Mouse (Mus musculus): Measurements from ENCODE around the gene Zfp952.
"Not testable (repeated sequence)": the region's sequence is repeated elsewhere in the genome, so short reads cannot be mapped to it uniquely, and the experiment has no call there.

Zfp952 gene

DNA sequence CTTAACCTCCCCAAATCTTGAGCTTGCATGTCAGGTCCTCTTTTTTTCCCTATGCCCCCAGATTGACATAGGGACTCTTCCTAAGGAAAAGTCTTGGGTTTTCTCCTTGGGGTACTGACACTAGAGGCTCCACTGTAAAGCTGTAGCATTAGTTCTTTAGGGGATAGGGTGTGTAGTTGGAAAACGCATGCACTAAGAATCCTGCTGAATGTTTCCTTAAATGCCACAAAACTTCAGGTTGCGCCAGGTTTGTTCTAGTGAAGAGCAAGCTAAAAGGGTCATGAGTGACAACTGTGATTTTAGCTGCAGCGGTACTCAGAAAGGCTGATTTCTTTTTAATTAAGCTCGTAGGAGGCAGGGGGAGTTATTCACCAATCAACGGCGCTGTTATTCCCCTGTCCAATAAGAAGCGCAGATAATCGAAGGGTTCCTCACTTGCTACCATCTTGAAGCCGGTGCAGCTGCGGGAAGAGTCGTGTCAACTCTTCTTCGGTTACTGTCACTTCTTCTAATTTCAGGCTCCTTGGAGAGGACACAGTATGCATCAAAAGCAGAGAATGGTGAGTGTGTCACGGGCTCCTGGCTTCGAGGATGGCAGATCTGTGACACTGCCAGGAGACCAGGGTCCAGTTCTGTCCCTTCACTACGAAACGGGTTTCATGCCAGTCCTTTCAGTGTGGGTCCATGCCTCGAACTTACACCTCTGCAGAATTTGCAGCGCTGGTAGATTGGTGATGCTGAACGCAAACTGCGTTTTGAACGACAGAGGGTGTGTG is at the start of gene Zfp952:
Gene Zfp952 (plus strand): TSS at position 431 of the 776 bp plus-strand sequence.
- DNase-seq (ENCODE audit: low read depth, low spot score): peak; percentile 87

GRCm38 (mm10) chr17:32943661-32944060 is 49.3 kb upstream of the Zfp952 start:
- no peak for DNase-seq (ENCODE audit: low read depth, low spot score)

DNA sequence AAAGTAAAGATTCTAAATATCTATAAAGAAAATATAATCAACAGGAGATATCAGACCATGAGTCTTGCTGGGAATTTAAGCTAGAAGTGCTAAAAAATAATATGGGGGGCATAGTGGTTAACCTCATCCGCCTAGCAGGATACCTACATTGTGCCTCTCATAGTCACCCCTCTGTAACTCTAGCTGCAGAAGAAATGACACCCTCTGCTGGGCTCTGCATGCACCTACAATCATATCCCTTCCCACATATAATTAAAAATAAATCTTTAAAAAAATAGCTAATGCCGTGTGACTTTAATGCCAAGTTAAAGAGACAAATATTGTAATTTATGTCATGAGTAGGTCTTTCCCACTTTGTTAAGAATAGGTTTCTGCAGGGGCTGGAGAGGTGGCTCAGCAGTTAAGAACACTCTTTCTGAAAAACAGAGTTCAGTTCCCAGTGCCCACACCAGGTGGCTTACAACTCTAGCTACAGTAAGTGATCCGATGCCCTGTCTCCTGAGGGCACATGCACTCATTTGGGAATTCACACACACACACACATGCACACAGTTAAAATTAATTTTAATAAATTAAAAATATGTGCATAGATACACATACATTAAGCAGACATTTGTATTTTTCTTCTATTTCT is 48.4 kb upstream of the Zfp952 start:
- DNase-seq (ENCODE audit: low read depth, low spot score): no peak

DNA sequence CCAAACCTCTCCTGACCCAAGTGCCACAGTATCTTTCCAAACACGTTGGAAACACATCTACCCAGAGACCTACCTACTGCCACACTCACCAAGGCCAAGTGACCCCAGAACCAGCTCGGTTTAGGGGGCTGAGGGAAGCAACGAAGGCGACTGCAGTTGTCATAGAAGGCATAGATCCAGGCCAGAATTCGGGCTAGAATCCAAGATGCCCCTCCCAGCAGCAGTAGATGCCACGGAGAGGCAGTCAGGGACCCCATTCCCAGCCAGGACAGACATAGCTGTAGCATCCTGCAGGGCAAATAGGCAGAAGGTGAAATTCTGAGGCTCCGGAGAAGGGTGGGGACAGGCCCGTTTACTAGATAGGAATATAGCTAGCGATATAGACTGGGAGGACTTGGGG is 46.2 kb upstream of the Zfp952 start:
- DNase-seq (ENCODE audit: low read depth, low spot score): no peak

GRCm38 (mm10) chr17:32947215-32947914 is 45.6 kb upstream of the Zfp952 start, which contains the start of gene Cyp4f13:
Gene Cyp4f13, minus strand, starts transcription at chr17:32947402.
- peak; percentile 62 for DNase-seq (ENCODE audit: low read depth, low spot score)

DNA sequence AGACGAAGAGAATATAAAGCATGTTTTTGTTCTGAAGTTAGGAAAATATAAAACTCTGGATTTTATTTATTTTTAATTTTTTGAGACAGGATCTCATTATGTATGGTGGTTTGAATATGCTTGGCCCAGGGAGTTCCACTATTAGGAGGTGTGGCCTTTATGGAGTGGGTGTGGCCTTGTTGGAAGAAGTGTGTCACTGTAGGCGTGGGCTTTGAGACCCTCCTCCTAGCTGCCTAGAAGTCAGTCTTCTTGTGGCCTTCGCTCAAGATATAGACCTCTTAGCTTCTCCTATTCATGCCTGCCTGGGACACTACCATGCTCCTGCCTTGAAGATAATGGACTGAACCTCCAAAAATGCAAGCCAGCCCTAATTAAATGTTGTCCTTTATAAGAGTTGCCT is 42.8 kb upstream of the Zfp952 start:
- no peak for DNase-seq (ENCODE audit: low read depth, low spot score)

- no peak for DNase-seq (ENCODE audit: low read depth, low spot score)
These were observed 41.9 kb upstream of the Zfp952 start for GRCm38 (mm10) chr17:32951006-32951405.

DNA sequence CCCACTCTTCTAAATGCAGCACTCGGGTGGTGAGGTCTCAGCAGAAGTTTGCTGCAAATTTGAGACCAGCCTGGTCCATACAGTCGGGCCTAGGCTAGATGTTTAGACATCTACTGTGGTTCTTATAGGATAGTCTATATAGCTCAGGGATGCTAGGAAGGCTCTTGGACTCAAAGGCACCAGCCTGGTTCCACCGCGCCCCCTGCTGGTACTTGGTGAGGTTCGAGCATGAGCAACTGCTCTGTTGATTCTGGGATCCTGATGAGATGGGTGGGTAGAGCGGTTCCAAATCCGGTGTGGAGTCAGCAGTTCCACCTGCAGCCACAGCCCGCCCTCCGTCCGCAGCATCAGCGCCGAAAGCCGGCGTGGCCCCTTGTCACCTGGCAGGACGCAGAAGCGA is 41.5 kb upstream of the Zfp952 start:
- peak; percentile 73 for DNase-seq (ENCODE audit: low read depth, low spot score)

GRCm38 (mm10) chr17:32965253-32965622 is 27.7 kb upstream of the Zfp952 start:
- no peak for DNase-seq (ENCODE audit: low read depth, low spot score)

DNA sequence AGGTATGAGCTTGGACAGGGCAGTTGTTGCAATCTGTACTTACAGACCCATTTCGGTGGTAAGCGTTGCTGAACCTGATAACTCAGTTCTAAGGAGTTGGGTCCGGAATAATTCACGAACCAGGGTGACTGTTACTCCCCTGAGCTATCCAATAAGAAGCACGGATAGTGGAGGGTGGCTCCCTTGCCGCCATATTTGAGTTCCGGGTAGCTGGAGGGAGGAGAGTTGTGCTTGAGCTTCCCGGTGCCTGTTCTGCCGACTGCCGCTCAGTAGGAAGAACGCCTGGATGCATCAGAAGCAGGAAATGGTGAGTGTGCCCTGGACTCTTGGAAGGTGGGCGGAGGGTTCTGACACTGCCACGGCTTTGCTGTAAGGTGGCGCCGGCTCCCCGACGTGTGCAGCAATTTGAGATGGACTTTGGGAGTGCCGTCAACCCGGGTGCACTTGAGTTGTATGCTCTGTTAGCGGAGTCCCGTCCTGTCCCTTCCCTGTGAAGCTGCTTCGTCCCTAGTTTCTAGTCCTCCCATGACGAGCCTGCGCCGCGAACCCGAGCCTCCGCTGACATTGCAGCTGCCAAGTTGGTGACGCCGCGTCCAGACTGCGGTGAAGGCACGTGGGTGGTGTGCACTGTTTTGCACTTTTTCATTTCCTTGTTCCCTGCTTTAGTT is 27.2 kb upstream of the Zfp952 start, which contains the start of gene Zfp472:
Gene Zfp472 (plus strand): TSS at position 192 of the 668 bp plus-strand sequence.
- DNase-seq (ENCODE audit: low read depth, low spot score): peak; percentile 81

- DNase-seq (ENCODE audit: low read depth, low spot score): no peak
These were observed 11.6 kb upstream of the Zfp952 start for GRCm38 (mm10) chr17:32981361-32981760.

- DNase-seq (ENCODE audit: low read depth, low spot score): no peak
These were observed 6.6 kb upstream of the Zfp952 start for GRCm38 (mm10) chr17:32986301-32986700.

- DNase-seq (ENCODE audit: low read depth, low spot score): no peak
These were observed 797 bp upstream of the Zfp952 start for GRCm38 (mm10) chr17:32991965-32992698.

DNA sequence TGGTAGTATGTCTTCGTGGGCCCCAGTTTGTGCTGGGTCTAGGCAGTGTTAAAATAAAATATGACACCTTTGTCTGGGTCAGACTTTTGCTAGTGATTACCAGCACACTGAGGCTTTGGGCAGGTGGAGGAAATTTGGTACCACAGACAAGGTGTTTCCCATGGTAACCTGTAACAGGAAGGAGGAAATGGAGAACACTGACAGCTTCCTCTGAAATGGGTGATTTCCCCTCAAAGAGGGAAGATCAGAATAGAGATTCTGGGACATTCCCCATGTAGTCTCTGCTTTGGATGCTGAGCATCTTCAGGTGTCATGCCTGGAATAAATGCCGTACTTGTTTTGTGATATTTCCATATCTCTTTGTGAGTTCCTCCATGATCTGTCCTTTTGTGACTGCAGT is 5.6 kb downstream of the Zfp952 start:
- no peak for DNase-seq (ENCODE audit: low read depth, low spot score)

GRCm38 (mm10) chr17:33008337-33008736 is 15.4 kb downstream of the Zfp952 start:
- no peak for DNase-seq (ENCODE audit: low read depth, low spot score)

DNA sequence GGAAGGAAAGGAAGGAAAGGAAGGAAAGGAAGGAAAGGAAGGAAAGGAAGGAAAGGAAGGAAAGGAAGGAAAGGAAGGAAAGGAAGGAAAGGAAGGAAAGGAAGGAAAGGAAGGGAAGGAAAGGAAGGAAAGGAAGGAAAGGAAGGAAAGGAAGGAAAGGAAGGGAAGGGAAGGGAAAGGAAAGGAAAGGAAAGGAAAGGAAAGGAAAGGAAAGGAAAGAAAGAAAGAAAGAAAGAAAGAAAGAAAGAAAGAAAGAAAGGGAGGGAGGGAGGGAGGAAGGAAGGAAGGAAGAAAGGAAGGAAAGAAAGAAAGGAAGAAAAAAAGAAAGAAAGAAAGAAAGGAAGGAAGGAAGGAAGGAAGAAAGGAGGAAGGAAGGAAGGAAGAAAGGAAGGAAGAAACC is 27.5 kb downstream of the Zfp952 start:
- DNase-seq (ENCODE audit: low read depth, low spot score): not testable (repeated sequence)

DNA sequence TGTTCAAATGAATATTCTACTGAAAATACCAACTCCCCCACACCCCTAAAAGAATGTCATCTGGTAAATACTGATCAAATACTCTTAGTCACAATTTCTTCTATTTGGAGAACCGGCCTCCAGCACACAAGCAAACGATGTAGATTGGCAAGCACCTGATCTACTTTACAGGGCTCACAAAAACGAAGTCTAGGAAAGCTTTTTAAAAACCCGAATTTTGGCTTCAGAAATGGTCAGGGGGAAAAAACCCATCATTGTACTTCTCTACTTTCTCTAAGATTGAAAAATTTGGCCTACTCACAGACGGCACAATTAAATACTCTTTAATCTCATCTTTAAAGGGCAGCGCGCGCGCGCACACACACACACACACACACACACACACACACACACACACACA is 39.4 kb downstream of the Zfp952 start:
- peak; percentile 6 for DNase-seq (ENCODE audit: low read depth, low spot score)

GRCm38 (mm10) chr17:33032900-33033891 is 40.3 kb downstream of the Zfp952 start, which contains the start of gene Zfp763:
Gene Zfp763, minus strand, starts transcription at chr17:33033402.
- DNase-seq (ENCODE audit: low read depth, low spot score): peak; percentile 73
